Mouse (Mus musculus) lung, postnatal 0 days (tissue): ENCODE data around the gene Zfp385c. TPM values are rescaled to one million over a fixed set of nuclear protein-coding genes. Genes with fewer than 3 reads are reported as not detected.

Experiments used
- ATAC-seq: fragments of 200-750 bp; cut with Nextera tagmentation; 2 replicates; pipeline ENCODE4 v1.8.0; 2017; ENCODE audit warnings: moderate library complexity
- DNase-seq: peaks from one replicate; pipeline ENCODE4 v3.0.0-alpha.2; 2016; ENCODE audit warnings: low spot score
- H3K27ac ChIP-seq: fragments of 300-500 bp; sonication (generic); 2 replicates; pipeline ENCODE4 v1.5.1; 2014; ENCODE audit warnings: antibody characterized with exemption, mild to moderate bottlenecking, low read length, mixed read lengths
- H3K27me3 ChIP-seq: fragments of 300-500 bp; sonication (generic); replicated peaks from 2 replicates; pipeline ENCODE4 v1.6.1; 2014; ENCODE audit warnings: low read length, mixed read lengths; ENCODE audit not compliant: insufficient read depth
- H3K36me3 ChIP-seq: fragments of 300-500 bp; sonication (generic); 2 replicates; pipeline ENCODE4 v1.6.1; 2014; ENCODE audit warnings: low read length, mixed read lengths; ENCODE audit not compliant: insufficient read depth
- H3K4me1 ChIP-seq: fragments of 300-500 bp; sonication (generic); 2 replicates; pipeline ENCODE4 v1.6.1; 2014; ENCODE audit warnings: antibody characterized with exemption, low read depth, low read length, mixed read lengths; ENCODE audit not compliant: insufficient read depth
- H3K4me2 ChIP-seq: fragments of 300-500 bp; sonication (generic); replicated peaks from 2 replicates; pipeline ENCODE4 v1.6.1; 2014; ENCODE audit warnings: low read depth, mild to moderate bottlenecking, low read length, moderate library complexity, mixed read lengths
- H3K4me3 ChIP-seq: fragments of 300-500 bp; sonication (generic); 2 replicates; pipeline ENCODE4 v1.5.1; 2014; ENCODE audit warnings: low read depth, low read length
- H3K9ac ChIP-seq: fragments of 300-500 bp; sonication (generic); replicated peaks from 2 replicates; pipeline ENCODE4 v1.6.1; 2014; ENCODE audit warnings: low read depth, mild to moderate bottlenecking
- H3K9me3 ChIP-seq: fragments of 300-500 bp; sonication (generic); 2 replicates; pipeline ENCODE4 v1.6.1; 2016; ENCODE audit warnings: low read length, mixed read lengths
- CTCF ChIP-seq: IDR thresholded peaks from 2 replicates; pipeline ENCODE4 v1.5.1; 2016; ENCODE audit warnings: antibody characterized with exemption, mild to moderate bottlenecking
- EP300 ChIP-seq: IDR thresholded peaks from 2 replicates; pipeline ENCODE4 v1.6.1; 2016; ENCODE audit warnings: antibody characterized with exemption, mild to moderate bottlenecking, control low read depth
- WGBS: fragments of 180-500 bp; shearing (Covaris S2); extraction: QIAGEN DNeasy Blood & Tissue Kit; methylation state at CpG from one replicate; pipeline ENCODE4 v1.1.7; 2014; 5-methylcytosine and 5-hydroxymethylcytosine counted together
- polyA plus RNA-seq: library from polyadenylated mRNA; unstranded; fragments of >200 nt; fragmentation: Nextera tagmentation; extraction: Ambion mirVana; gene quantifications from 2 replicates; pipeline ENCODE4 v1.2.1, GENCODE M21; 2015

Zfp385c gene
- polyA plus RNA-seq, 1 experiment from 2014 or later = not detected

- Histone ChIP-seq H3K9me3 (no peaks in the 10 kb centered on the region), H3K4me1 (peaks cover 23% of the 10 kb centered on the region), H3K27me3 (no peaks in the 10 kb centered on the region), H3K27ac (no peak overlapping the region), H3K4me2 (no peak overlapping the region), H3K9ac (no peak overlapping the region), H3K4me3 (no peak overlapping the region), H3K36me3 (no peaks in the 10 kb centered on the region)
- ATAC-seq (no peak), DNase-seq (no peak)
- TF ChIP-seq EP300 = no peak
- no peak for TF ChIP-seq CTCF
- WGBS = 83% methylated on average over 6 of the region's 6 CpGs
These were observed 85.1 kb downstream of the Zfp385c start for GRCm38 (mm10) chr11:100607121-100607520.

GRCm38 (mm10) chr11:100605451-100605850 lies 86.8 kb downstream of the Zfp385c start:
- Histone ChIP-seq H3K36me3 (peaks cover 6% of the 10 kb centered on the region; the same call in 1 of the 2 replicates), H3K4me1 (peaks cover 22% of the 10 kb centered on the region), H3K4me2 (no peak overlapping the region), H3K9ac (no peak overlapping the region), H3K9me3 (no peaks in the 10 kb centered on the region), H3K4me3 (no peak overlapping the region), H3K27me3 (no peaks in the 10 kb centered on the region), H3K27ac (no peak overlapping the region)
- ATAC-seq (no peak), DNase-seq (no peak)
- TF ChIP-seq EP300 = no peak
- no peak for TF ChIP-seq CTCF
- WGBS = 86% methylated on average over 10 of the region's 10 CpGs

GRCm38 (mm10) chr11:100604321-100605005 lies 87.8 kb downstream of the Zfp385c start:
- Histone ChIP-seq H3K9me3 (no peaks in the 10 kb centered on the region), H3K4me1 (peaks cover 13% of the 10 kb centered on the region), H3K27me3 (no peaks in the 10 kb centered on the region), H3K4me2 (no peak overlapping the region), H3K9ac (no peak overlapping the region), H3K36me3 (peaks cover 11% of the 10 kb centered on the region; the same call in 1 of the 2 replicates), H3K4me3 (no peak overlapping the region), H3K27ac (no peak overlapping the region)
- TF ChIP-seq EP300 (no peak), CTCF (no peak)
- DNase-seq = no peak
- WGBS = 73% methylated on average over 4 of the region's 4 CpGs
- no peak for ATAC-seq

- H3K36me3 ChIP-seq = peaks cover 17% of the 10 kb centered on the region; the same call in 1 of the 2 replicates
- H3K4me2 ChIP-seq = no peak overlapping the region
- H3K4me1 ChIP-seq = peaks cover 9% of the 10 kb centered on the region
- DNase-seq (no peak), ATAC-seq (no peak)
- H3K9me3 ChIP-seq = no peaks in the 10 kb centered on the region
- WGBS = 86% methylated on average over 8 of the region's 8 CpGs
- no peaks in the 10 kb centered on the region for H3K27me3 ChIP-seq
- H3K27ac ChIP-seq = no peak overlapping the region
- no peak for TF ChIP-seq EP300
- no peak overlapping the region for H3K4me3 ChIP-seq
- H3K9ac ChIP-seq = no peak overlapping the region
These were observed 88.4 kb downstream of the Zfp385c start for GRCm38 (mm10) chr11:100603813-100604212.

- Histone ChIP-seq H3K9ac (no peak overlapping the region), H3K4me1 (0 out of 2 replicates have a peak, but pooled peaks cover 4% of the 10 kb centered on the region), H3K27me3 (no peaks in the 10 kb centered on the region), H3K9me3 (no peaks in the 10 kb centered on the region), H3K4me2 (no peak overlapping the region), H3K36me3 (peaks cover 22% of the 10 kb centered on the region; the same call in 1 of the 2 replicates), H3K27ac (no peak overlapping the region), H3K4me3 (no peak overlapping the region)
- TF ChIP-seq CTCF (no peak), EP300 (no peak)
- DNase-seq (no peak), ATAC-seq (no peak)
- WGBS = 82% methylated on average over 9 of the region's 9 CpGs
These were observed 89.1 kb downstream of the Zfp385c start for GRCm38 (mm10) chr11:100603155-100603554.

GRCm38 (mm10) chr11:100601372-100601771 lies 90.9 kb downstream of the Zfp385c start:
- DNase-seq (no peak), ATAC-seq (no peak)
- Histone ChIP-seq H3K4me2 (no peak overlapping the region), H3K9ac (no peak overlapping the region), H3K4me3 (no peak overlapping the region), H3K36me3 (peaks cover 31% of the 10 kb centered on the region), H3K9me3 (no peaks in the 10 kb centered on the region), H3K4me1 (0 out of 2 replicates have a peak, but pooled peaks cover 4% of the 10 kb centered on the region), H3K27ac (no peak overlapping the region), H3K27me3 (no peaks in the 10 kb centered on the region)
- TF ChIP-seq CTCF = no peak
- TF ChIP-seq EP300 = no peak
- WGBS = 91% methylated on average over 3 of the region's 3 CpGs
